Mouse (Mus musculus) G1E (cell line): ENCODE measurements around the gene Kat6b.

Source experiments
- CTCF ChIP-seq: IDR thresholded peaks from 2 replicates; pipeline ENCODE4 v1.5.1; 2012; ENCODE audit warnings: low read depth, low read length, inconsistent platforms, mixed read lengths
- GATA1 ChIP-seq: IDR thresholded peaks from 2 replicates; pipeline ENCODE4 v1.6.1; 2012; ENCODE audit warnings: borderline replicate concordance, low read length, inconsistent platforms, mixed read lengths
- TAL1 ChIP-seq: conservative IDR thresholded peaks from 2 replicates; pipeline ENCODE4 v1.6.1; 2012; ENCODE audit warnings: low read depth, low read length, inconsistent platforms, mixed read lengths

DNA sequence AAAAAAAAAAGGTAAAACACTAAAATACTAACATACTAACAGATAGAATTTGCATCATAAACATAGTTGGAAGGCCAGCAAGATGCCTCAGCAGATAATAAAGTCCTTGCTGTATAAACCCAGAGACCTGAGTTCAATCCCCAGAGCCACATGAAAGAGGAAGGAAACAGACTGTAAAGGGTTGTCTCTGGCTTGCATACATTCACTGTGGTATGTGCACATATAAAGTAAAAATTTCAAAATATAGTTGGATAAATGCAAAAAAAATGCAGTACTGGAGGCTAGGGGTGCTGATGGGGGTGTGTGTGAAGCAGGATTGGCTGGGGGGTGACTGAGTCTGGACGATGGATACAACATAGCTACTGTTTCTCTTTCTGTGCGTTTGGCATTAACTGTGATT lies 224.2 kb downstream of the Kat6b start:
- TF ChIP-seq GATA1 (no peak), CTCF (no peak), TAL1 (no peak)
